Mouse (Mus musculus): ENCODE results near the gene Dock1.

- TF ChIP-seq POLR2A (IDR thresholded peaks at IDR 0.05; ENCODE audit: insufficient read depth, low read depth, low read length), result no peak
- TF ChIP-seq CTCF (IDR thresholded peaks at IDR 0.05; ENCODE audit: insufficient read depth, low read depth, low read length), result no peak
Observed at GRCm38 (mm10) chr7:134775671-134776070, 105.2 kb downstream of the Dock1 start.
